Mouse (Mus musculus) bone marrow, adult 2 months (tissue): ENCODE data around the gene Hjurp.

ENCODE experiments used
- CTCF ChIP-seq: fragments of 200-500 bp; IDR thresholded peaks from 2 replicates; pipeline ENCODE4 v1.5.1; 2011; ENCODE audit warnings: low read length, control low read depth; ENCODE audit not compliant: control insufficient read depth, insufficient read depth
- POLR2A ChIP-seq: fragments of 200-500 bp; IDR thresholded peaks from 2 replicates; pipeline ENCODE4 v1.6.1; 2011; ENCODE audit warnings: low read depth, mild to moderate bottlenecking, control low read depth, low read length, borderline replicate concordance; ENCODE audit not compliant: control insufficient read depth

- TF ChIP-seq POLR2A (no peak), CTCF (no peak)
Measured at GRCm38 (mm10) chr1:88275698-88276523, 1.5 kb downstream of the Hjurp start.
